Mouse (Mus musculus) megakaryocyte, embryonic 14.5 days (primary cell): Measurements from ENCODE around the gene Als2cr12.

Source experiments
- FLI1 ChIP-seq: IDR thresholded peaks from 2 replicates; pipeline ENCODE4 v1.6.1; 2012; ENCODE audit warnings: low read length, inconsistent platforms, mixed read lengths
- GATA1 ChIP-seq: IDR thresholded peaks from 3 replicates; pipeline ENCODE4 v1.6.1; 2012; ENCODE audit warnings: mixed read lengths, low read length, inconsistent platforms, borderline replicate concordance

DNA sequence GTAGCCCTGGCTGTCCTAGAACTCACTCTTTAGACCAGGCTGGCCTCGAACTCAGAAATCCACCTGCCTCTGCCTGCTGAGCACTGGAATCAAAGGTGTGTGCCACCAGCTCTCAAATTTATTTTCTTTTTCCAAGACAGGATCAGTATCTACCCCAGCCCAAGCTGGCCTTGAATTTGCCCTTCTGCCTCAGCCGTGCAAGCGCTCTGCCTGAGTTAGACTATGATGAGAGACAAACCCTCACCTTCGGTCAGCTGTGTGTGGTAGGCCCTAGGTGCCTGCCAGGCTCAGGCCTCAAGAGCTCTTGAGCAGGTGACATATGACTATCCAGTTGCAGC, 21.1 kb upstream of the Als2cr12 start:
- TF ChIP-seq GATA1, result no peak
- TF ChIP-seq FLI1, result no peak
